Mouse (Mus musculus) CH12.LX (cell line): ENCODE measurements around the gene Lmntd2.

Experiments used
- CHD2 ChIP-seq: IDR thresholded peaks from 2 replicates; pipeline ENCODE4 v1.6.1; 2011; ENCODE audit warnings: low read length, improper control_type of control experiment
- CTCF ChIP-seq, 2 experiments: IDR thresholded peaks in 1 of 2; conservative IDR thresholded peaks in 1 of 2; 2 replicates each; pipeline ENCODE4 v1.5.1; 2011 to 2012; ENCODE audit warnings: low read depth in 2 of 2, low read length in 2 of 2, improper control_type of control experiment in 1 of 2, inconsistent platforms in 1 of 2, mild to moderate bottlenecking in 1 of 2, moderate library complexity in 1 of 2
- E2F4 ChIP-seq: IDR thresholded peaks from 2 replicates; pipeline ENCODE4 v1.6.1; 2011; ENCODE audit warnings: low read depth, low read length, improper control_type of control experiment; ENCODE audit not compliant: insufficient replicate concordance
- ELF1 ChIP-seq: IDR thresholded peaks from 2 replicates; pipeline ENCODE4 v1.6.1; 2014; ENCODE audit warnings: low read depth, mild to moderate bottlenecking, inconsistent platforms, low read length, improper control_type of control experiment
- JUND ChIP-seq: conservative IDR thresholded peaks from 2 replicates; pipeline ENCODE4 v1.6.1; 2011; ENCODE audit warnings: low read depth, low read length, improper control_type of control experiment
- KAT2A ChIP-seq: IDR thresholded peaks from 2 replicates; pipeline ENCODE4 v1.6.1; 2012; ENCODE audit warnings: low read length, improper control_type of control experiment, inconsistent platforms; ENCODE audit not compliant: insufficient replicate concordance
- NELFE ChIP-seq: IDR thresholded peaks from 2 replicates; pipeline ENCODE4 v1.6.1; 2011; ENCODE audit warnings: low read depth, low read length, improper control_type of control experiment
- NRF1 ChIP-seq: IDR thresholded peaks from 2 replicates; pipeline ENCODE4 v1.6.1; 2014; ENCODE audit warnings: low read depth, mild to moderate bottlenecking, inconsistent platforms, low read length, improper control_type of control experiment, moderate library complexity
- POLR2A ChIP-seq: IDR thresholded peaks from 2 replicates; pipeline ENCODE4 v1.6.1; 2011; ENCODE audit warnings: low read depth, mild to moderate bottlenecking, improper control_type of control experiment, low read length
- TCF12 ChIP-seq: IDR thresholded peaks from 2 replicates; pipeline ENCODE4 v1.6.1; 2014; ENCODE audit warnings: low read depth, mild to moderate bottlenecking, inconsistent platforms, low read length, improper control_type of control experiment
- USF1 ChIP-seq: IDR thresholded peaks from 2 replicates; pipeline ENCODE4 v1.6.1; 2014; ENCODE audit warnings: low read depth, mild to moderate bottlenecking, inconsistent platforms, low read length, improper control_type of control experiment
- ZC3H11A ChIP-seq: IDR thresholded peaks from 2 replicates; pipeline ENCODE4 v1.6.1; 2012; ENCODE audit warnings: low read depth, mild to moderate bottlenecking, inconsistent platforms, low read length, improper control_type of control experiment
- ZMIZ1 ChIP-seq: IDR thresholded peaks from 2 replicates; pipeline ENCODE4 v1.6.1; 2012; ENCODE audit warnings: low read depth, mild to moderate bottlenecking, inconsistent platforms, low read length, improper control_type of control experiment

- TF ChIP-seq POLR2A (no peak), ZMIZ1 (no peak), JUND (no peak), CTCF (conservative IDR thresholded peaks at IDR 0.05 in 1 of 2, IDR thresholded peaks at IDR 0.05 in 1 of 2; ENCODE audit: low read depth in 2 of 2, low read length in 2 of 2) (no peak), ZC3H11A (no peak), CHD2 (no peak), USF1 (no peak), NRF1 (no peak), ELF1 (no peak), E2F4 (no peak), TCF12 (no peak), KAT2A (no peak), NELFE (no peak)
Measured at GRCm38 (mm10) chr7:141210606-141211131, 3.2 kb downstream of the Lmntd2 start.
